Mouse (Mus musculus): ENCODE measurements around the gene Mast3. TPM values are rescaled to one million over a fixed set of nuclear protein-coding genes. Genes with fewer than 3 reads are reported as not detected.

Mast3 gene
- polyA plus RNA-seq, 1 experiment from 2014 or later = 4.4 TPM

DNA sequence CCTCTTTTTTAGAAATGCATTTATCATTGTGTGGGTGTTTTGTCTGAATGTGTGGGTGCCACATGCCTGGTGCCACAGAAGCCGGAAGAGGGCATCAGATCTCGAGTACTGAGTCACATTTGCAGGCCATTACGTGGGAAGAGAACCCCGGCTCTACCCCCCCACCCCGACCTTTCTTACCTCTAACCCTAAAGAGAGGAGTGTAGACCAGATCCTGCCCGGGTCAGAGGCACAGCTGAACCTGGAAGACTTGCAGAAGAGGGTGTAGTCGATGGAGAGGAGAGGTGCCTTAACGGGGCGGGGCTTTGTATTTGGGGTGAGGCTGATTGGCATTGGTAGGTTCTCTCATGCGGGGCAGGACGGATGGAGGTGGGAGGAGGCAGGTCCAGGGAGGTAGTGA, 60.0 kb downstream of the Mast3 start:
- Histone ChIP-seq H3K27me3 (replicated peaks; ENCODE audit: control insufficient read depth, insufficient read depth, low read length) (peaks cover 38% of the 10 kb centered on the region), H3K4me1 (replicated peaks; ENCODE audit: control insufficient read depth, insufficient read depth, low read length) (no peaks in the 10 kb centered on the region), H3K9me3 (ENCODE audit: control insufficient read depth) (no peaks in the 10 kb centered on the region), H3K4me3 (ENCODE audit: low read depth, low read length) (no peak overlapping the region), H3K4me2 (replicated peaks; ENCODE audit: low read depth) (no peak overlapping the region), H3K9ac (ENCODE audit: low read depth, low read length) (no peak overlapping the region), H3K36me3 (ENCODE audit: control insufficient read depth, insufficient read depth) (no peaks in the 10 kb centered on the region), H3K27ac (ENCODE audit: low read depth, low read length) (no peak overlapping the region)
- WGBS = 53% methylated on average over 11 of the region's 11 CpGs
- no peak for ATAC-seq
- TF ChIP-seq CTCF (IDR thresholded peaks at IDR 0.05; ENCODE audit: low read depth) = no peak

DNA sequence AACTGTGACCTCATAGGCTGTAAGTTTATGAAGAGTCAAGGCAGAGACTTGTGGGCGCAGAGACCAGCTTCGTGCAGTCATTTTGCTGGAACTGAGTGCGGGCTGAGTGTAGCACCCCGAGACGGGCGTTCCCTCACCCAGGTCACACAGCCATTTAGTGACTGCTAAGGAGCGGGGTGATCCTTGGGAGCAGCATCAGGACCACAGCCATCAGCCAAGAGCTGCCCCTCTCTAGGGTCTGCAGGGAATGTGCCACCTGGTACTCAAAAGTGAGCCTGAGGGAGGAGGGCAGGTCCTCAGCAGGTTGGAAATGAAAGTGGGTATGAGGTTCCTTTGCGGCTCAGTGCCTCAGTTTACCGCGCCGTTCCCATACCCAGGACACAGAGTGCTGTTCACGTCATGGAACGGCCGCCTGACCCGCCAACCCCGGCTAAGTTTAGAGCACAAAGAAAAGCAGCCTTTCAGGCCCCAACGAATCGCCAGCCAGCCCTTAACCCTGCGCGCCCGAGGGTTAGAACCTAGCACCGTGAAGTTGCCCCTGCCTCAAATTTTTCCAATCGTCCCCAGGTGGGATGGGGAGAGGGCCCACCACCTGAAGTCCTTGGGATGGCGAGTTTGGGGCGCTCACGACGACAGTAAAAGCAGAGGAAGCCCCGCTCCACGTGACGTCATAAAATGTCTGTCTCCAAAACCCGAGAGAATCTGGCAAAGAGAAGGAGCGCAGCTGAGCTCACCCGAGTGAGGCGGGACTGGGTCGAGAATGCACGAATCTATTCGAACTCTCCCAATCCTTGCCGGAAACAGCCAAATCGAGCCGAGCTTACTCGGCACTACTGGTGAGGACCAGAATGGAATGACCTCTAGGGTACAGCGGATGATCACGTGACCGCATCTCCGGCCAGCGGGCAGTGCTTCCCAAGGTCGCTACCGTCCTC, 60.9 kb downstream of the Mast3 start:
- Histone ChIP-seq H3K4me2 (replicated peaks; ENCODE audit: low read depth) (peak overlapping the region; percentile 57), H3K27me3 (replicated peaks; ENCODE audit: control insufficient read depth, insufficient read depth, low read length) (peaks cover 38% of the 10 kb centered on the region), H3K27ac (ENCODE audit: low read depth, low read length) (no peak overlapping the region), H3K9me3 (ENCODE audit: control insufficient read depth) (no peaks in the 10 kb centered on the region), H3K36me3 (ENCODE audit: control insufficient read depth, insufficient read depth) (no peaks in the 10 kb centered on the region), H3K9ac (ENCODE audit: low read depth, low read length) (0 out of 2 replicates have a peak overlapping the region, but pooled peaks have one; percentile 22), H3K4me1 (replicated peaks; ENCODE audit: control insufficient read depth, insufficient read depth, low read length) (no peaks in the 10 kb centered on the region), H3K4me3 (ENCODE audit: low read depth, low read length) (peak overlapping the region; percentile 20)
- no peak for TF ChIP-seq CTCF (IDR thresholded peaks at IDR 0.05; ENCODE audit: low read depth)
- ATAC-seq = no peak
- WGBS = 7% methylated on average over 48 of the region's 48 CpGs

DNA sequence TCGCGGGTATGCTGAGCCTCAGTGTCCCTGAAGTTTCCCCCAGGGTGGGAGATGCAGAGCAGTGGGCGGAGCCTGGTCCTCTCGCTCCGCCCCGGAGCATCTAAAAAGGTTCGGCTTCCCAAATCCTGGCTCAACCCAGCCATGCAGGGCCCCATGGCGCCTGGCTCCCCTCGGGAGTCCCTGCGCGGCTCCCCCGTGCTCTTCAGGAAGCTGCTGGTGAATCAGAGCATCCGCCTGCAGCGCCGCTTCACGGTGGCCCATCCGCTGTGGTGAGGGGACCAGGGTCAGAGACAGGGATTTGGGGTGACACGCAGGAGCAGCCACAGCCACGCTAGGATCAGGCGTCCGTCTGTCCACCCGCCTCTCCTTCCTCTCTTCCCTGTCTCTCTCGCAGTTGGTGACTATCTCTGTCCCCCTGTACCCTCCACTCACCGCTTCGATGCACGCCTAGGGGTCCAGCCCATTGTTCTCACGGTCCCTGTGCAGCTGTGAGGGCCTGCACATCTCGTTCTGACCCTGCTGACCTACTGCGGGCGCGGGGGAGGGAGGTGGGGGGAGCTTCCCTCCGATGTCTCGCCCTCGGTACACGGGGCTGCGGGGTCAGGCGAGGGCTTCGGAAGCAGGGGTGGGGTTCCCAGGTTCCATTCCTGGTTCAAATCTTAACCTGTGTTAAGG, 61.7 kb downstream of the Mast3 start:
- H3K36me3 ChIP-seq (ENCODE audit: control insufficient read depth, insufficient read depth) = no peaks in the 10 kb centered on the region
- no peak for TF ChIP-seq CTCF (IDR thresholded peaks at IDR 0.05; ENCODE audit: low read depth)
- no peak overlapping the region for H3K9ac ChIP-seq (ENCODE audit: low read depth, low read length)
- peaks cover 38% of the 10 kb centered on the region for H3K27me3 ChIP-seq (replicated peaks; ENCODE audit: control insufficient read depth, insufficient read depth, low read length)
- H3K27ac ChIP-seq (ENCODE audit: low read depth, low read length) = no peak overlapping the region
- ATAC-seq = no peak
- 10% methylated on average over 38 of the region's 38 CpGs for WGBS
- no peaks in the 10 kb centered on the region for H3K9me3 ChIP-seq (ENCODE audit: control insufficient read depth)
- no peak overlapping the region for H3K4me3 ChIP-seq (ENCODE audit: low read depth, low read length)
- H3K4me1 ChIP-seq (replicated peaks; ENCODE audit: control insufficient read depth, insufficient read depth, low read length) = no peaks in the 10 kb centered on the region
- H3K4me2 ChIP-seq (replicated peaks; ENCODE audit: low read depth) = peak overlapping the region; percentile 57

- Histone ChIP-seq H3K27me3 (replicated peaks; ENCODE audit: control insufficient read depth, insufficient read depth, low read length) (peaks cover 36% of the 10 kb centered on the region), H3K27ac (ENCODE audit: low read depth, low read length) (no peak overlapping the region), H3K36me3 (ENCODE audit: control insufficient read depth, insufficient read depth) (no peaks in the 10 kb centered on the region), H3K9me3 (ENCODE audit: control insufficient read depth) (no peaks in the 10 kb centered on the region), H3K4me3 (ENCODE audit: low read depth, low read length) (no peak overlapping the region), H3K9ac (ENCODE audit: low read depth, low read length) (no peak overlapping the region), H3K4me1 (replicated peaks; ENCODE audit: control insufficient read depth, insufficient read depth, low read length) (no peaks in the 10 kb centered on the region), H3K4me2 (replicated peaks; ENCODE audit: low read depth) (no peak overlapping the region)
- ATAC-seq = no peak
- TF ChIP-seq CTCF (IDR thresholded peaks at IDR 0.05; ENCODE audit: low read depth) = no peak
- 48% methylated on average over 11 of the region's 11 CpGs for WGBS
Observed at GRCm38 (mm10) chr8:70742176-70742575, 62.7 kb downstream of the Mast3 start.

- Histone ChIP-seq H3K27me3 (replicated peaks; ENCODE audit: control insufficient read depth, insufficient read depth, low read length) (peaks cover 32% of the 10 kb centered on the region), H3K4me2 (replicated peaks; ENCODE audit: low read depth) (no peak overlapping the region), H3K9me3 (ENCODE audit: control insufficient read depth) (no peaks in the 10 kb centered on the region), H3K4me3 (ENCODE audit: low read depth, low read length) (no peak overlapping the region), H3K4me1 (replicated peaks; ENCODE audit: control insufficient read depth, insufficient read depth, low read length) (no peaks in the 10 kb centered on the region), H3K9ac (ENCODE audit: low read depth, low read length) (no peak overlapping the region), H3K36me3 (ENCODE audit: control insufficient read depth, insufficient read depth) (no peaks in the 10 kb centered on the region), H3K27ac (ENCODE audit: low read depth, low read length) (no peak overlapping the region)
- no peak for TF ChIP-seq CTCF (IDR thresholded peaks at IDR 0.05; ENCODE audit: low read depth)
- no peak for ATAC-seq
- WGBS = 63% methylated on average over 5 of the region's 5 CpGs
Observed at GRCm38 (mm10) chr8:70741661-70742060, 63.2 kb downstream of the Mast3 start.

GRCm38 (mm10) chr8:70738211-70738610, 66.6 kb downstream of the Mast3 start:
- no peak for ATAC-seq
- no peaks in the 10 kb centered on the region for H3K4me1 ChIP-seq (replicated peaks; ENCODE audit: control insufficient read depth, insufficient read depth, low read length)
- no peak overlapping the region for H3K4me3 ChIP-seq (ENCODE audit: low read depth, low read length)
- no peak for TF ChIP-seq CTCF (IDR thresholded peaks at IDR 0.05; ENCODE audit: low read depth)
- no peak overlapping the region for H3K27ac ChIP-seq (ENCODE audit: low read depth, low read length)
- no peak overlapping the region for H3K4me2 ChIP-seq (replicated peaks; ENCODE audit: low read depth)
- H3K36me3 ChIP-seq (ENCODE audit: control insufficient read depth, insufficient read depth) = no peaks in the 10 kb centered on the region
- 76% methylated on average over 3 of the region's 3 CpGs for WGBS
- H3K27me3 ChIP-seq (replicated peaks; ENCODE audit: control insufficient read depth, insufficient read depth, low read length) = peaks cover 11% of the 10 kb centered on the region
- H3K9ac ChIP-seq (ENCODE audit: low read depth, low read length) = no peak overlapping the region
- no peaks in the 10 kb centered on the region for H3K9me3 ChIP-seq (ENCODE audit: control insufficient read depth)
